Mouse (Mus musculus): ENCODE results near the gene Egflam. TPM values are rescaled to one million over a fixed set of nuclear protein-coding genes. Genes with fewer than 3 reads are reported as not detected.
A peak's percentile ranks its signal among the peaks of the same experiment; 100 is the strongest.

Gene Egflam
- total RNA-seq, 2 experiments from 2014 or later = 8.5 to 9.2 TPM

- DNase-seq = no peak
- intact Hi-C loops (cut with DNase I) = no loop called here
Measured at GRCm38 (mm10) chr15:7192582-7192981, 205.6 kb downstream of the Egflam start.

- no peak for DNase-seq
- intact Hi-C loops (cut with DNase I) = no loop called here
Measured at GRCm38 (mm10) chr15:7191074-7191473, 207.1 kb downstream of the Egflam start.

- intact Hi-C loops (cut with DNase I) = loop anchor here (5.0 kb wide), 1 partner anchor 43 kb away; no protein-coding TSS in a partner anchor
- peak in 1 of 2 experiments; percentile 46 for DNase-seq
Measured at GRCm38 (mm10) chr15:7189678-7190454, 208.3 kb downstream of the Egflam start.

- DNase-seq = no peak
- intact Hi-C loops (cut with DNase I) = loop anchor here (5.0 kb wide), 1 partner anchor 40 kb away; no protein-coding TSS in a partner anchor
Measured at GRCm38 (mm10) chr15:7187682-7188081, 210.5 kb downstream of the Egflam start.

- DNase-seq = no peak
- intact Hi-C loops (cut with DNase I) = no loop called here
Measured at GRCm38 (mm10) chr15:7180576-7180975, 217.6 kb downstream of the Egflam start.

GRCm38 (mm10) chr15:7173776-7174175 lies 224.4 kb downstream of the Egflam start:
- intact Hi-C loops (cut with DNase I) = no loop called here
- no peak for DNase-seq

- intact Hi-C loops (cut with DNase I) = no loop called here
- no peak for DNase-seq
Measured at GRCm38 (mm10) chr15:7173346-7173745, 224.8 kb downstream of the Egflam start.

- intact Hi-C loops (cut with DNase I) = no loop called here
Measured at GRCm38 (mm10) chr15:7172875-7173274, 225.3 kb downstream of the Egflam start.

GRCm38 (mm10) chr15:7167906-7168532 lies 230.2 kb downstream of the Egflam start:
- intact Hi-C loops (cut with DNase I) = loop anchor here (5.0 kb wide), 1 partner anchor 36 kb away; no protein-coding TSS in a partner anchor
- no peak for DNase-seq

More at GRCm38 (mm10) chr15:7172875-7173274, 225.3 kb downstream of the Egflam start:
- DNase-seq = peak; percentile 45 to 64

GRCm38 (mm10) chr15:7167238-7167905 lies 230.8 kb downstream of the Egflam start:
- no peak for DNase-seq
- intact Hi-C loops (cut with DNase I) = loop anchor here (5.0 kb wide), 1 partner anchor 35 kb away; no protein-coding TSS in a partner anchor

GRCm38 (mm10) chr15:7166735-7167134 lies 231.5 kb downstream of the Egflam start:
- intact Hi-C loops (cut with DNase I) = loop anchor here (5.0 kb wide), 1 partner anchor 34 kb away; no protein-coding TSS in a partner anchor
- DNase-seq = no peak

- no peak for DNase-seq
- intact Hi-C loops (cut with DNase I) = no loop called here
Measured at GRCm38 (mm10) chr15:7163851-7164250, 234.3 kb downstream of the Egflam start.

GRCm38 (mm10) chr15:7160321-7160720 lies 237.9 kb downstream of the Egflam start:
- intact Hi-C loops (cut with DNase I) = no loop called here
- no peak for DNase-seq

GRCm38 (mm10) chr15:7159869-7160268 lies 238.3 kb downstream of the Egflam start:
- intact Hi-C loops (cut with DNase I) = no loop called here

GRCm38 (mm10) chr15:7157658-7158057 lies 240.5 kb downstream of the Egflam start:
- intact Hi-C loops (cut with DNase I) = no loop called here
- no peak for DNase-seq

More at GRCm38 (mm10) chr15:7159869-7160268, 238.3 kb downstream of the Egflam start:
- DNase-seq = no peak
